In the genomic region with DNA sequence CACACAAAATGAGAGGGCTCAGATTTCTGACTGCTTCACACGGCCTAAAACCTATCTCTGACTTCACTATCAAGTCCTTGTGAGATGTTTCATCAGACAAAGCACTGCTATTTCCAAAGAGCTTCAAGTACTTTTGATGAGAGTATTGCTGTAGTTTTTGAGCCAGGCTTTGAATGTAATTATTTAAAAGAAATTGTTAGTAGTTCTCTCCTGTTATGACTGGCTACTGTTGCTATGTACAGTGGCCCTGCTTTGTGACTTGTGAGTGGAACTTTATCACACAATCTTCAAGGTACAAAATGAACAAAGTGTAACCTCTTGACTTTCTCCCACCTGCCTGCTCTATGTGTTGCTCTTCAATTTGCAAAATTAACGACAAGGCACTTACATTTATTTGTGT, we compare ENCODE assay signal across 30 mouse cellular contexts. TPM values are rescaled to one million over a fixed set of nuclear protein-coding genes. Genes with fewer than 3 reads are reported as not detected.
"Had no signal": no experiment of that assay in that cellular context is flagged by ENCODE, and none has a peak within 500 bp of the region (broad histone marks: within the 10 kb centered on the region; RNA-seq: fewer than 3 reads in every experiment).

No protein-coding gene starts in this region.

- H3K4me3 ChIP-seq: embryonic facial prominence, embryonic 10.5 days; embryonic facial prominence, embryonic 12.5 days; embryonic facial prominence, embryonic 13.5 days; embryonic facial prominence, embryonic 15.5 days; erythroblast, embryonic 14.5 days; forebrain, embryonic 10.5 days; forebrain, embryonic 12.5 days; forebrain, embryonic 13.5 days; forebrain, embryonic 15.5 days; gastrocnemius, adult 2 months had no signal

- H3K27me3 ChIP-seq: embryonic facial prominence, embryonic 12.5 days; embryonic facial prominence, embryonic 13.5 days; embryonic facial prominence, embryonic 15.5 days; forebrain, embryonic 12.5 days; forebrain, embryonic 15.5 days had no signal

- H3K4me2 ChIP-seq: embryonic facial prominence, embryonic 12.5 days; embryonic facial prominence, embryonic 13.5 days; embryonic facial prominence, embryonic 15.5 days; forebrain, embryonic 12.5 days; forebrain, embryonic 13.5 days; forebrain, embryonic 15.5 days had no signal

- H3K36me3 ChIP-seq: embryonic facial prominence, embryonic 10.5 days; embryonic facial prominence, embryonic 12.5 days; embryonic facial prominence, embryonic 13.5 days; embryonic facial prominence, embryonic 15.5 days; forebrain, embryonic 10.5 days; forebrain, embryonic 12.5 days; forebrain, embryonic 15.5 days had no signal

- H3K9ac ChIP-seq: embryonic facial prominence, embryonic 12.5 days; embryonic facial prominence, embryonic 13.5 days; embryonic facial prominence, embryonic 15.5 days; forebrain, embryonic 12.5 days; forebrain, embryonic 13.5 days; forebrain, embryonic 15.5 days; forebrain, postnatal 0 days had no signal

- DNase-seq: cerebellum, adult 2 months; cerebellum, adult 8-10 months; cerebellum, adult 9-10 months; cerebellum, adult 9-11 months; cerebellum, postnatal 10 days; cerebellum, postnatal 14 days; cerebellum, postnatal 25 days; cerebellum, postnatal 36 days; embryo, embryonic 11 days; forebrain, postnatal 0 days; gastrocnemius, adult 2 months; gastrocnemius, postnatal 10 days; gastrocnemius, postnatal 14 days; gastrocnemius, postnatal 25 days; gastrocnemius, postnatal 36 days; heart, adult 18-20 months had no signal

- H3K27ac ChIP-seq: embryonic facial prominence, embryonic 10.5 days; embryonic facial prominence, embryonic 12.5 days; embryonic facial prominence, embryonic 13.5 days; embryonic facial prominence, embryonic 15.5 days; forebrain, embryonic 10.5 days; forebrain, embryonic 12.5 days; forebrain, embryonic 13.5 days; forebrain, embryonic 15.5 days; gastrocnemius, adult 2 months had no signal

- ATAC-seq: forebrain, embryonic 13.5 days; forebrain, embryonic 14.5 days; forebrain, embryonic 15.5 days; forebrain, embryonic 16.5 days; forebrain, postnatal 0 days had no signal

- H3K4me1 ChIP-seq: embryonic facial prominence, embryonic 10.5 days; embryonic facial prominence, embryonic 12.5 days; embryonic facial prominence, embryonic 13.5 days; embryonic facial prominence, embryonic 15.5 days; forebrain, embryonic 10.5 days; forebrain, embryonic 12.5 days; forebrain, embryonic 13.5 days; forebrain, embryonic 15.5 days had no signal

- H3K9me3 ChIP-seq: embryonic facial prominence, embryonic 10.5 days; embryonic facial prominence, embryonic 12.5 days; embryonic facial prominence, embryonic 13.5 days; embryonic facial prominence, embryonic 15.5 days; forebrain, embryonic 10.5 days; forebrain, embryonic 12.5 days; forebrain, embryonic 13.5 days; forebrain, embryonic 15.5 days had no signal

RNA-seq across cellular contexts. Expression of gene Tcf21, which starts 57.1 kb away (rescaled TPM):
- polyA plus RNA-seq: cortical plate, adult 2 months; erythroblast, embryonic 14.5 days; forebrain, embryonic 10.5 days; forebrain, embryonic 11.5 days; forebrain, embryonic 12.5 days; frontal cortex, adult 2 months had no signal
